Mouse (Mus musculus) forebrain, embryonic 14.5 days (tissue): ENCODE measurements around the gene Adcyap1r1. TPM values are rescaled to one million over a fixed set of nuclear protein-coding genes. Genes with fewer than 3 reads are reported as not detected.
A peak's percentile ranks its signal among the peaks of the same experiment; 100 is the strongest.

Experiments used
- ATAC-seq: fragments of 200-750 bp; cut with Nextera tagmentation; 2 replicates; pipeline ENCODE4 v1.8.0; 2017; ENCODE audit warnings: mild to moderate bottlenecking, moderate library complexity
- DNase-seq: peaks from one replicate; pipeline ENCODE4 v3.0.0-alpha.2; 2015; ENCODE audit warnings: low spot score
- H3K27ac ChIP-seq: fragments of 300-500 bp; sonication (generic); 2 replicates; pipeline ENCODE4 v1.5.1; 2014; ENCODE audit warnings: low read depth, mild to moderate bottlenecking, control low read depth, low read length, moderate library complexity
- H3K27me3 ChIP-seq: fragments of 300-500 bp; sonication (generic); replicated peaks from 2 replicates; pipeline ENCODE4 v1.6.1; 2014; ENCODE audit warnings: low read length, control low read depth, mixed read lengths; ENCODE audit not compliant: control insufficient read depth, insufficient read depth
- H3K36me3 ChIP-seq: fragments of 300-500 bp; sonication (generic); 2 replicates; pipeline ENCODE4 v1.6.1; 2014; ENCODE audit warnings: low read length, control low read depth; ENCODE audit not compliant: control insufficient read depth, insufficient read depth
- H3K4me1 ChIP-seq: fragments of 300-500 bp; sonication (generic); 2 replicates; pipeline ENCODE4 v1.6.1; 2014; ENCODE audit warnings: antibody characterized with exemption, low read length, control low read depth; ENCODE audit not compliant: control insufficient read depth, insufficient read depth
- H3K4me2 ChIP-seq: fragments of 300-500 bp; sonication (generic); 2 replicates; pipeline ENCODE4 v1.6.1; 2014; ENCODE audit warnings: mild to moderate bottlenecking, control low read depth, low read length
- H3K4me3 ChIP-seq: fragments of 300-500 bp; sonication (generic); 2 replicates; pipeline ENCODE4 v1.5.1; 2014; ENCODE audit warnings: low read depth, low read length, control low read depth
- H3K9ac ChIP-seq: fragments of 300-500 bp; sonication (generic); 2 replicates; pipeline ENCODE4 v1.6.1; 2014; ENCODE audit warnings: mild to moderate bottlenecking, low read length, control low read depth, moderate library complexity
- H3K9me3 ChIP-seq: fragments of 300-500 bp; sonication (generic); replicated peaks from 2 replicates; pipeline ENCODE4 v1.6.1; 2016; ENCODE audit warnings: low read length, control low read depth, mixed read lengths; ENCODE audit not compliant: control insufficient read depth
- WGBS: fragments of 180-500 bp; shearing (Covaris S2); extraction: QIAGEN DNeasy Blood & Tissue Kit; methylation state at CpG from one replicate; pipeline ENCODE4 v1.1.7; 2014; 5-methylcytosine and 5-hydroxymethylcytosine counted together
- polyA plus RNA-seq: library from polyadenylated mRNA; unstranded; fragments of >200 nt; fragmentation: Nextera tagmentation; extraction: Ambion mirVana; gene quantifications from 2 replicates; pipeline ENCODE4 v1.2.1, GENCODE M21; 2014

The Adcyap1r1 gene
- polyA plus RNA-seq, 1 experiment from 2014 or later: 25.8 TPM

- ATAC-seq: peak; percentile 91
- Histone ChIP-seq H3K4me1 (peaks cover 2% of the 10 kb centered on the region; the same call in 1 of the 2 replicates), H3K4me3 (no peak overlapping the region), H3K27me3 (no peaks in the 10 kb centered on the region), H3K9me3 (no peaks in the 10 kb centered on the region), H3K4me2 (peak overlapping the region; percentile 16; the same call in 1 of the 2 replicates), H3K27ac (0 out of 2 replicates have a peak overlapping the region, but pooled peaks have one; percentile 27), H3K9ac (no peak overlapping the region), H3K36me3 (no peaks in the 10 kb centered on the region)
- 40% methylated on average over 11 of the region's 11 CpGs for WGBS
- peak; percentile 92 for DNase-seq
These were observed 68.7 kb downstream of the Adcyap1r1 start for GRCm38 (mm10) chr6:55520237-55521095.

- Histone ChIP-seq H3K4me2 (no peak overlapping the region), H3K4me3 (no peak overlapping the region), H3K27ac (no peak overlapping the region), H3K27me3 (no peaks in the 10 kb centered on the region), H3K9ac (no peak overlapping the region), H3K36me3 (no peaks in the 10 kb centered on the region), H3K9me3 (no peaks in the 10 kb centered on the region), H3K4me1 (0 out of 2 replicates have a peak, but pooled peaks cover 5% of the 10 kb centered on the region)
- DNase-seq (no peak), ATAC-seq (no peak)
- 80% methylated on average over 2 of the region's 2 CpGs for WGBS
These were observed 84.7 kb downstream of the Adcyap1r1 start for GRCm38 (mm10) chr6:55536469-55536868.

DNA sequence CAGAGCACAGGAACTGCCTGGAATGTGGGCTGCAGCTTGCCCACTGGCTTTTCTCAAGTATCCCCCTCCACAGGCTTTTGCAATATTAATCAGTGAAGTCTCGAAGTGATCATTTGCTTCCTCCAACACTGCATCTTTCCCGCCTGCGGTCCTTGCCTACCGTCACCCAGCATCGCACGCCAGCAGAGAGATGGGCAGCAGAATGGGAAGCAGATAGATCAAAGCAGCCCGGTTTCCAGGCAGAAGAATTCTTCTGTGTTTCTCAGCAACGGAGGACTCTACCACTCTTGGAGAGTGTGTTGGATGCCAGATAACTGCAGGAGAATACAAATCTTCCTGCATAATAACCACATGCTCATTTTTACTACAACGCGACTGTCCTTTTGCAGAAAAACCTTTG, 87.4 kb downstream of the Adcyap1r1 start:
- H3K4me2 ChIP-seq: no peak overlapping the region
- no peaks in the 10 kb centered on the region for H3K9me3 ChIP-seq
- ATAC-seq (peak; percentile 66; the same call in 1 of the 2 replicates), DNase-seq (peak; percentile 59)
- no peak overlapping the region for H3K9ac ChIP-seq
- H3K27me3 ChIP-seq: no peaks in the 10 kb centered on the region
- H3K27ac ChIP-seq: no peak overlapping the region
- H3K36me3 ChIP-seq: no peaks in the 10 kb centered on the region
- 0 out of 2 replicates have a peak, but pooled peaks cover 5% of the 10 kb centered on the region for H3K4me1 ChIP-seq
- WGBS: 57% methylated on average over 10 of the region's 10 CpGs
- no peak overlapping the region for H3K4me3 ChIP-seq

DNA sequence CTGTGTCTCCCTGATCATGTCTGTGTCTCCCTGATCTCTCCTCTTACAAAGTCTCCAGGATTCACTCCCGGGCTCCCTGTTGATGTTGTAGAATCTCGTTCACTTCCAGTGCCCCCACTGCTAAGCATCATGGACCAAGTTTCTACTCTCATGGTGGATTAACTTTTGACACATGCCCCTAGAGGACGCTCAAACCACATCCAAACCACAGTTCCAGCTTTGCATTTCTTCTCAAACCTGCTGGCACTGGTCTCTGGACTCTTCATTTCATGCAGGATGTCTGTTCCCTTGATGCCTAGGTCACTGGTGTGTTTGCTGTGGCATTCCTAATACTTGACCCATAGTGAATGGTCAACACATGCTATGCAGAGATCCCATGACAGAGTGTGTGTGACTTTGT, 90.6 kb downstream of the Adcyap1r1 start:
- Histone ChIP-seq H3K9ac (no peak overlapping the region), H3K27ac (no peak overlapping the region), H3K4me1 (0 out of 2 replicates have a peak, but pooled peaks cover 5% of the 10 kb centered on the region), H3K27me3 (no peaks in the 10 kb centered on the region), H3K4me2 (no peak overlapping the region), H3K4me3 (no peak overlapping the region), H3K36me3 (no peaks in the 10 kb centered on the region), H3K9me3 (no peaks in the 10 kb centered on the region)
- peak; percentile 47 for DNase-seq
- 41% methylated on average over 3 of the region's 3 CpGs for WGBS
- no peak for ATAC-seq

- H3K27me3 ChIP-seq: no peaks in the 10 kb centered on the region
- H3K4me1 ChIP-seq: 0 out of 2 replicates have a peak, but pooled peaks cover 5% of the 10 kb centered on the region
- WGBS: 75% methylated on average over 4 of the region's 4 CpGs
- no peaks in the 10 kb centered on the region for H3K36me3 ChIP-seq
- no peak overlapping the region for H3K9ac ChIP-seq
- no peaks in the 10 kb centered on the region for H3K9me3 ChIP-seq
- peak; percentile 54; the same call in 1 of the 2 replicates for ATAC-seq
- no peak overlapping the region for H3K27ac ChIP-seq
- DNase-seq: no peak
- H3K4me2 ChIP-seq: no peak overlapping the region
- no peak overlapping the region for H3K4me3 ChIP-seq
These were observed 91.6 kb downstream of the Adcyap1r1 start for GRCm38 (mm10) chr6:55543345-55543744.

DNA sequence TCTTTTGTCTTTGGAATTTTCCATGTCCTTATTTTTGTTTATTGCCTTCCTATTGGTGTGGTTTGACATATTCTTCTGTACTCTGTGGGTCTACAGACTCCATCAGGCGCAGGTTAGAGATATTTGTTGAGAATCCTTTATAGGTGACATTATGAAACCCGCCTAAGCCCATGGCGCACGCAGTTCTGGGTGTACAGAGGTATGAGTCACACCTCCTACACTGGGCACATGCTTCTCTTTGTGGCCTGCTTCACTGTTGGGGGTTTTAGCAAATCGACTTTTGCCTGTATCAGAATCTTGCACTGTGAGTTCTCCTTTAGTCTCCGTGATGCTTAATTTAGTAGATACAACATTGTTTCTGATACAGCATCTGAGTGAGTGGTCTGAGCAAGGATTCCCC, 97.4 kb downstream of the Adcyap1r1 start:
- ATAC-seq: no peak
- H3K36me3 ChIP-seq: no peaks in the 10 kb centered on the region

GRCm38 (mm10) chr6:55550926-55551325, 99.1 kb downstream of the Adcyap1r1 start:
- Histone ChIP-seq H3K27ac (no peak overlapping the region), H3K4me1 (no peaks in the 10 kb centered on the region), H3K4me2 (no peak overlapping the region), H3K4me3 (no peak overlapping the region), H3K36me3 (no peaks in the 10 kb centered on the region), H3K9me3 (no peaks in the 10 kb centered on the region), H3K9ac (no peak overlapping the region), H3K27me3 (no peaks in the 10 kb centered on the region)
- WGBS: 35% methylated on average over 13 of the region's 13 CpGs
- peak; percentile 78 for DNase-seq
- ATAC-seq: peak; percentile 85

More for the DNA sequence above, 97.4 kb downstream of the Adcyap1r1 start:
- WGBS: 95% methylated on average over 6 of the region's 6 CpGs
- Histone ChIP-seq H3K9me3 (no peaks in the 10 kb centered on the region), H3K4me3 (no peak overlapping the region), H3K4me1 (no peaks in the 10 kb centered on the region), H3K4me2 (no peak overlapping the region), H3K27ac (no peak overlapping the region), H3K27me3 (no peaks in the 10 kb centered on the region), H3K9ac (no peak overlapping the region)
- DNase-seq: no peak
